Mouse (Mus musculus) cerebellum, postnatal 14 days (tissue): ENCODE measurements at regions not wholly inside any gene's neighbourhood (a gene's known extent, or its start where the extent isn't known, plus 50 kb on each side); places are given as distances from the start of the nearest gene placed in this dataset.
A peak's percentile ranks its signal among the peaks of the same experiment; 100 is the strongest.

Source experiments
- DNase-seq, 2 experiments: peaks; one replicate each; pipeline ENCODE4 v3.0.0; 2021; ENCODE audit warnings: mixed read lengths in 2 of 2

DNA sequence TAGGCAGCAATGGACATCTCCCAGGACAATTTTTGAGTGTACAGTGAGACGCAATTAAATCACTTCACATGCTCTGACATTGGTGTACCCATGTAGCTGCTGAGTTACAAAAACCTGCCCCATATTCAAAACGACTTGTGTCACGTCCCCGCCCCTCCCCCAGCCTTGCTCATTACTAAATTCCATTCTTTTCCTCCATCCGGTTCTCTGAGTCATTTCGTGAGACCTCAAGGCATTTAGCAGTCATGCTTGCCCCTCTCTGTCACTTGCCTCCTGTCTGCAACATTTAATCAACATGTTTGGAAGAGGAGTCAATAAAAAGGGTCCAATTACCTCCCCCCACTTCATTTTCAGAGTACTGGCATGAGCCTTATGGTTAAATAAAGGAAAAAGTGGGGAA, 156.3 kb upstream of the Id4 start:
- DNase-seq, result no peak

DNA sequence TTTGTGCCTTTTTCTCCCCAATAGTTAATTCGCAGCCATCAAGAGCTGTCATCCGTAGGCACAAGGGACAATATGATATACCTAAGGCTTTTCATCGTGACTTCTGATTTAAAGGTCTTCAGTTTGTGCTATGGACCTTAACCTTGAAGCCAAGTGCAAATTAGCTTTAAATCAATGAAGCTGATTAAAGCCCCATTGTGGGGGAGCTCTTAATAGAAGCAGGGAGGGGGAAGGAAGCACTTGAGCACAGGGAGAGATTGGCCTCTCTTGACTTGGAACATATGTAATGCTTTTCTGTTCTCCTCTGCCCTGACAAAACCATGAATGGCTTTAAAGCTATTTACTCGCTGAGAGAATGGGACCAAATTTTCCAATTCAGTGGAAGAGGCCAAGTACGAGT, 154.1 kb upstream of the Id4 start:
- no peak for DNase-seq

DNA sequence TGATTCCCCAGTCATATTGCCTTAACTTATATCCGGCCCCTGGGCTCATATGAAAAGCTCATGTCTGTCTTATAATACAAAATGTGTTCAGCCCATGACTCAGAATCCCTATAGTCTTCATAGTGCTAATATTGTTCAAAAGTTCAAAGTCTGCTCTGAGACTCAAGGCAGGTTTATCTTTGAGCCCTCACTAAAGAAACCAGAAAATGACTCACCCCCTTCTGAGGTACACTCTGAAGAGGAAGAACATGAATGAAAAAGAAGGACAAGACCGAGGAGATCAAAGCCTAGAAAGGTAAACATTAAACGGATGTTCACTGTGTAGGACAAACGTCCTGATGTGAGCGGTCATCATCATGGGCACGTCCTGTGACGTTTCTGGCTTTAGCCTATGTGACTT, 145.1 kb upstream of the Id4 start:
- DNase-seq, result no peak

DNA sequence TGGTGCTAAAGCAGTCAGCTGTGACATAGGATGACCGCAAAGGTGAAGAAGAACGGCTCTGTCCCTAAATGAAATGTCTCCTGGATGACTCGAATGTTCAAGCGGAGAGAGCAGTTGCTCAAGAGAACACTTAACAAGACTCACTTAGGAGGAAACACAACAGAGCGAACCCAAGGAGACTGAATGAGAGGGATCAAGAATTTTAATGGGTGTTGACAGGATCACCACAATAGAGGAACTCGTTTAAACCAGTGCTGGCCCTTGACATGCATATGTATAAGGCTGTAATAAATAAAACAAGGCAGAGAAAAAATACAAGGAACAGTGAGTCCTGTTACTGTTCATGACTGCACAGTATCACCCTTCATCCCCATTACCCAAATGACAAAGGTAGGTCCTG, 134.4 kb upstream of the Id4 start:
- no peak for DNase-seq

DNA sequence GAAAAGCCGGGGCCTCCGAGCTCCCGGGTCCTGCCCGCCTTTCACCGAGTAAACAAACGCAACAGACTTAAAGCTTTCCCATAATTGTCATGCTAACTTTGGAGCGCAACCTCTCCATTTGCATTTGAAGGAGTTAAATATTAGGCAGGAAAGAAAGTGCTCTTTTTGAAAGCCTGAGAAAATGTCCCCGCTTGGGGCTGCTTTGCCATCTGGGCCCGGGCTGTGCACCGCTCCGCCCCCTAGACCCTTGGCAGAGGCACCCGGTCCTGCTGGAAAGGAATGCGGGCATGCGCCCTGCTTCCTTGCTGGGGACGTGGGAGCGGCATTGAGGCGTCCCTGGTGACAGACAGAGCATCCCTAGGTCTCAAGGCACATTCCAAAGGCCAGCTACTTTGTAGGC, 130.3 kb upstream of the Id4 start:
- DNase-seq, result peak; percentile 75 to 78

DNA sequence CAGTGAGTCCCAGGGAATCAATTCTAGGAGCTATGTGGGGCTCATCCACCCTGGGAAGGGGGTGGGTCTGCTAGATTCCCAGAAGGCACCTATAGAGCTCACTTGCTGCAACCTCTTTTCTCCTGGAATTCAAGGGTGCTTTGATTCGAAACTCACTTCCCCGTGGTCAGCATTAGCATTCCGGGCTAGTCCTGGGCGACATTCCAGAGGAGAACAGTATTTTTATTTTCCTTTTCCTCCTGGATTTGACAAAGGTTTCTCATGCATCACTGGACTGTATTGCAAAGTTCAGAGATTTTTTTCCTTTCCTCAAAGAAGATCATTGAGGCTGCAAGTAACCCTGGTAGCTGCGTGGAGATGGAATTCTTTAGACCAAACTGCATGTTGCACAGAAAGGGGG, 129.3 kb upstream of the Id4 start:
- no peak for DNase-seq

DNA sequence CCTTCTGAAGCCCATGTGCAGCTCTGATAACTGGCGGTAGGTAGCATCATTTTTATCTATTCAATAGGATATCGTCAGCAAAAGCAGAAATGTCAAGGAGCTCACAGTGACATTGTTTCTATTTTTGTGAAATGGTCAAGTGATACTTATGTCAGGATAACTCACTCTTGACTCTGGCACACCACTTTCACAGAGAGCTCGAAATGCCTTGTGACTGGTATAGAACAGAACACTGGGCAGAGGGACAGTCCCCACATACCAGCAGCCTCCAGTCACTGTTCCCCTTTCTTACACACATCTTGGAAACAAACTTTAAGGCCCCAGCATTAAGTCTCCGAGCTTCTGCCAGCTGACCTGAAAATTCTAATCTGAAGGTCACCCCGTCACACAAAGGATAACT, 115.1 kb upstream of the Id4 start:
- DNase-seq, result no peak

DNA sequence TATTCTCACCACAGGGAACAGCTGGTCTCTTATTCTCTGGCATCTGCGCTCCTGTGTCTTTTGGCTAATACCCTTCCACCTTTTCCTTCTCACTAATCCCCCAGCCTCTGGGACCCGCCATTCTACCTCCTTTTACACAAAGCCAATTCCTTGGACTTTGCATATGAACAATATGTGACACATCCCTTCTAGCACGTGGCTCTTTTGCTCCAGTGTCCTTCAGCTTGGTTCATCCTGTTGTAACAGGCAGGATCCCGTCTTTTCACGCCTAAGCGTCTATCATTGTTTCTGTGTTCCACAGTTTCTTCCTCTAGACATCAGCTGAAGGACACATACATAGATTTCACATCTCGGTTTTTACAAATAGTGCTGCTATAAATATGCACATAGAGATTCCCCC, 114.0 kb upstream of the Id4 start:
- DNase-seq, result no peak

DNA sequence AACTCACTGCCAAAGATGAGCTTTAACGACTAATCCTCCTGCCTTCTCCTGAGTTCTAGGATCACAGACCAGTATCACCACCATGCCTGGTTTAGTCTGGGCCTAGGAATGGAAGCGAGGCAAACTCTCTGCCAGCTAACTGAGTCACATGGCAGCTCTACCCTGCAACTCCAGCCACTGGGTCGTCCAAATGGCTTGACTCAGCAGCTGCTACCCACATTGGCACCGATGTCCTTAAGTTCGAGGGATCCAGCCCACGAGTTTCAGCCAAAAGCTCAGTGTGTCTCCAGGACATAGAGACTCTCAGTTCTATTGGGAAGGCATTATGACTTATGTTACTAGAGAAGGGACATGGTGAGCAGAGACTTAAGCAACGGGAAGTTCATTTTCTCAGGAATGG, 107.8 kb upstream of the Id4 start:
- peak; percentile 26 to 45 for DNase-seq

DNA sequence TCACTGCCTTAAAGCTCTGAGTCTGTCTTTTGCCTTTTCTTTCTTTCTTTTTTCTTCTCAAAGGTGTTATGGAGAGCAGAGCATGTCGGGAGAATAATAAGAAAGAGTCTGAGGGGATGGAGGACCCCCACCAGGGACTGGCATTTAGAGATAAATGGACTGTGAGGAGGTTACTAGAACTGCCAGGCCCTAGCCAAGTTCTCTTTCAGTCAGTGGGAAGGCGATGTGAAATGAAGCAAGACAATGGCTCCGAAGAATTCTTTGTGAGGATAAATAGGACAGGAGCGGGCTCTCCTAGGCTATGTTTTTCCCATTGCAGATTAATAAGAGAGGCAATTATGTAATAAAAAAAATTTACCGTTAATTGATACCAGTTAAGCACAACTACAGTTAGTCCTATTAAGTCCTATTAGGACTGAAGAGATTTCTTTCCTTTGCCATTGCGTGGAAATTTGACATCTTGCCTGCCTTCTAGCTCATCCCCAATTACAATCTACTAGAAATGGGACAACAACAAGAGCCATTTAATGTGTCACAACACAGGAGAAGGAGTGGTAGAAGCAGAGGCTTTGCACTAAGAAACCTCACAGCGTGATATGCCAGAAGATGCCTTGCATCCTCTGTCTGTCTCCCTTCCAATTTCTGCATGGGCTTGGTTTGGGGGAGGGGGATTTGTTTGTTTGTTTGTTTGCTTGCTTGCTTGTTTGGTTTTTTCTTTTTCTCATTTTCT, 107.2 kb upstream of the Id4 start:
- peak in 1 of 2 experiments; percentile 13 for DNase-seq

DNA sequence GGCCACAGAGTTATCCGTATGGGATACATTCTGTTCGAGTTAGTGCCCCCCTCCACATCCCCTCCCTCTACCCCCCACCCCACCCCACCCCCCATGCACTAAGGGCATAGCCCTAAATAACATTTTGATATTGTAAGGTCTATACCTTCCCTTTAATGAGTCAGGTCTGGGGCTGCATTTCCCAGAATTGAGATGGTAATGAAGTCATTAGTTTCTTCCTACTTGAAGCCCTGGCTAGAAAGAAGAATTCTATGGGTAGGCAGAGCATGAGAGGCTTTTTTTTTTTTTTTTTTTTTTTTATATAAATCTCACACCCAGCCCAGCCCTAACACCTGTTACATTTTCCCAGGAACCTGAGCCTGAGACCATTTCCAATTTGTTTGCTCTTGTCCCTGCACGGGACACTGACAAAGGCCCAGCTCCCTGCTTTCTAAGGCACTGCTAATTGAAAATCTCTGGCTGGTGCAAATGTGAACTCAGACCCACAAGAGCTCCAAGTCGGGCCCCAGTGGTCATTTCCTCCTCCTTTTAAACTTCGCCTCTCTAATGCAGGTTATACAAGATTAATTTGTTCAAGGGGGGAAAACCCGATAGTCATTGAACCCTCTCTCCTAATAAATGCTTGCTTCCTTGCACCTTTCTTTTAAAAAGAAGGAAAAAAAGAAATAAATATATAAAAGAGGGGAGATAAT, 106.5 kb upstream of the Id4 start:
- no peak for DNase-seq

DNA sequence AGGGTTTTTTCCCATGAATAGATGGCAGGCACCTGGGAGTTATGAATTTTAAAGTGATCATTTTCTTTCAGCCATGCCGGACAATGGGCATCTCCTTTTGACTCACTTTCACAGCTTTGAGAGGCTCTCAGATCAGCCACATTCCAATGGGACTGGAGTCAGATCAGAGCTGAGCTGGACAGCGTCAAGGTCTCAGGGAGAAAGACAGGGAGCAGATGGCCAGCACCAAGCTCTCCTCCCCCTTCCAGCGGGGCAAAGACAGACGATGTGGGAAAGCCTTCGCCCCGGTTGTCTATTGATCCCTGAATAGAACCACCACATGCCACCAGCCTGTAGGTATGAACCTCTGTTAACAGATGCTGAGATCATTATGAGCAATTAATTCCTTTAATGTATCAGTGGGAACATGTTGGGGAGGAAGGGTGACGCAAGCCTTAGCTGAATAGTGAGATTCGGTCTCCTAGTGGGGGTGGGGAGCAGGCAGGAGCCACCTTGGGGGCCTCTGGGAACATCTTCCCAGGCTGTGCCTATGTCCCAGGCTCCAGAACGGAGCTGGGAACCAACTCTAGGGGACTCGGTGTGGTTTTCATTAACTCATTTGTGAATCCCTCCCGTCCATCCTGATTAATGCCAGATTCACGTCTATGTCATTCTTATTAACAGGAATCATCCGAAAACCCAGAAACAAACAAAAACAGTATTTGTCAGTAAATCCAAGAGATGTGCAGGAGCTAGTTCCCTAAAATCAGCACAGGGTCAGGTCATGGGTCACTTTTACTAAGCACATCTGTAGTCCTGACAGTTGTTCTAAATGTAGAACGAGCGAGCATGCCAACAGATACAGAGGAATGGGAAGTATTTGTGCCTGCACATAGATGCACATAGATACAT, 101.8 kb upstream of the Id4 start:
- peak; percentile 12 to 34 for DNase-seq

DNA sequence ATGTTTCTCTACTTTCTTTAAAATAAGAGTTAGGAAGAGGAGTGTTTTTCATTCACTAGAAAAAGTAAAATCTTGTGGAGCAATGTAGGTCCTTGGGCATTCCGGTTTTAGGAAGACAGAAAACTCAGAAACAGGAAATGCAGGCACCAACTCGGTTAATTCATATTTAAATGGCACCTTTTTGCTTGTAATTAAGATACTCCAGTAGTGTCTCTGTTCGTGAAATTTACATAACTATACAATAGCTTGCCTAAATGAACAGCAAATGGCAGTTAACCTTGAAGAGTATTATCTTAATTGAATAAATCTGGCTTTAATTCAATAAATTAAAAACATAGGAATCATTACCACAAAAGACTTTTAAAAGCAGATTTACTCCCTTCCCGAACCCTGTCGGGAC, 100.9 kb upstream of the Id4 start:
- DNase-seq, result no peak

DNA sequence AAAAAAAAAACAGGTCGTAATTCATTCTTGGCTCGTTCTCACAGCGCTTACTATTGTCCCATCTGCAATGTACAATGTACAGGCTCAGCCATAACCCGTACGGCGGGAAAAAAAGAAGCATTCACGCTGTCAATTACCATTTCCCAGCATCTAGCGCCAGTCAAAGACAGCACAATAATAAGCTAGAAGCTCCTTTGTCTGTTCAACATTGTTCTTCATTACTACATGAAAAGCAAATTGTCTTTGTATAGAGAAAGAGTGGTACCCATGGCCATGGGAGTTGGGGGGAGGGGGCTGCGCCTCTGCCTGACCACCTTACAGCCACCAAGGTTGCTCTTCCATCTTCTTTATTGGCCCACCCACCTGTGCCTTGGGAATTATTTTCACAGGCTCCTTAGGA, 99.7 kb upstream of the Id4 start:
- no peak for DNase-seq

DNA sequence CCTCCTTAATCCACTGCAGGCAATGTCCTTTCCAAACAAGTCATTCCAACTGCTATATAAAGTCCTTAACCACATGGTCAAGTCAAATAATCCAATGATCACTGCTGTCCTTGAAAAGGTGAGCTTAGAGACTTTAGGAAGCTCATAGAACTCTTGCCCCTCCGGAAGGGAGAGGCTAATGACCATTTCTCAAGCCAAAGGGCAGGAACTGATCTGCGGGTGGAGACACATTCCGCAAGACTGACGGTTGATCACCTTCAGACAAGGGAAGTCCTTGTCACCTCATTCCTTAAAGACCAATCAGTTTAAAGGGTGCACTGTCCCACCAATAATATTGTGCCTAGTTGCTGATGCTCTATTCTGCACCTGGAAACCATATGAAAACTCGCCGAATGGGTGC, 96.4 kb upstream of the Id4 start:
- DNase-seq, result no peak

DNA sequence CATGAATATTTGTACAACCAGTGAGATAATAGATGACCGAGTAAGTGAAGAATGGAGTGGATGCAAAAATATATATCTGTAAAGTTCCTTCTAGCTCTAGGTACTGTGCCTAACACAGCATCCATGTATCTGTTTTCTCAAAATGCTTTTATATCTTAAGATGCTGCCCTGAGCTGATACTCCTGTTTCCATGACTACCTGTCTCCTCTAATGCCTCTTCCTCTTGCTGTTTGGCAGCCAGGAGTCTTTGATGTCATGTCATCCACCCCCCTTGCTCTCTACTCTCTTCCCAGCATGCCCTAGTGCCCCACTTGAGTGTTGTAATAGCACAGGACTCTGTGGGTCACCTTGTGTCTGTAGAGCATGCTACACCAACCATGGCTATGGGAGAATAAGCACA, 95.2 kb upstream of the Id4 start:
- no peak for DNase-seq

DNA sequence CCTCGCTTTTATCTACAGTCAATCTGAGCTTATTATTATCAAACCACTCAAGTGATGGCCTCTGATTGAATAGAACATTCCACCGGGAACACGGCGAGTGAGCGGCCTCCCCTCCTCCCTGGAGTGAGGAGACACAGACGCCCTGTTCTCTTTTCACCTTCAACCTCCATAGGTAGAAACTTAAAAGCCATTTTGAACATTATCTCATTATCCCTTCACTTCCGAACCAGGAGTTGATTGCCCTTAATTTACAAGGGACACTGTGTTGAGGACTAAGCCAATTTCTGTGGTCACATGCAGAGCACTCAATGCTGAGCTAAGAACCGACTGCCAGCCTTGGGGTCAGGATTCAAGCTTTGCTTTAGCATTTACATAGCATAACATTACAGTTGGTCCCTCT, 93.1 kb upstream of the Id4 start:
- DNase-seq, result no peak

DNA sequence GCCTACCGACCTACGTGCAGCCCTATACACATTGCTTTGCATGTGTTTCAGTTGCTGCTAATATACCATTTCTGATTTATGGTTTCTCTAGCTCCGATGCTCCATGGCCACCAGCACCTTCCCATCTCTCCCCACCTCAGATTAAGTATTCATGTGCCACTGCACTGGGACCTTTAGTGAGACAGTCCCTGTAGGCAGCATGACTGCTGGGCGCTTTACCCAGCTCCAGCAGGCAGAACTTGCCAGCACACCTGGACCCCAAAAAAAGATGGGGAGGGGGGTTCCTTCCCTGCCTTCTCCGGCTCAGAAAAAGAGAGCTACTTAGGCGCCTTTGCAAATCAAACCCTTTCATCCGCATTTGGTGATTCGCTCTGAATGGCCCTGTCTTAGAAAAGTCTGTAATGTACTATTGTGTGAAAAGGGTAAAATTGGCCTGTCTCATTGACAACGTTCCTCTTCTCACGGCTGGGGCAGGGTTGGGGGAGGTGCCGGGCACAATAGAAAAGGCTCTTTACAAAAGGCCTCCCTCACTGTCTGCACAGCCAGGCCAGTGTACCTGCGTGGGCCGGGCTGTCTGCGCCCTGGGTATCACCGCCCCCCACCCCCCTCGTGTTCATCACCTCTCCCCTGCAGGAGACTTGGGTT, 89.6 kb upstream of the Id4 start:
- no peak for DNase-seq

DNA sequence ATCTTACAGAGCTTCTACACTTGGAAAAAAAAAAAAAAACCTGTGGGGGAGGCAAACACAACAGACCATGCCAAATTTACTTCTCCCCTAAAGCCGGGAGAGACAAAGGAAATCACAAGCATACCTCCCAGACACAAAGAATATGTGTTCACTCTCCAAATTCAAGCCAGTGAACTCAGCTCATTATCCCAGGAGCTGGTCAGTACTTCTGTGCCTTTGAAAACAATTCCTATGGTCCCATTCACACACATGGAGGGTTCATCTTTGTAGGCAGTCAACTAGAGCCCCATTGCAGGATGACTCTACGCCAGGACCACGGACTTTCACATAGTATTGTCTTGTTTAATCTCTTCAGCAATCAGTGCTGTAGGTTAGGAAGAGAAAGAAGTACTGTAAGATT, 89.0 kb upstream of the Id4 start:
- no peak for DNase-seq

DNA sequence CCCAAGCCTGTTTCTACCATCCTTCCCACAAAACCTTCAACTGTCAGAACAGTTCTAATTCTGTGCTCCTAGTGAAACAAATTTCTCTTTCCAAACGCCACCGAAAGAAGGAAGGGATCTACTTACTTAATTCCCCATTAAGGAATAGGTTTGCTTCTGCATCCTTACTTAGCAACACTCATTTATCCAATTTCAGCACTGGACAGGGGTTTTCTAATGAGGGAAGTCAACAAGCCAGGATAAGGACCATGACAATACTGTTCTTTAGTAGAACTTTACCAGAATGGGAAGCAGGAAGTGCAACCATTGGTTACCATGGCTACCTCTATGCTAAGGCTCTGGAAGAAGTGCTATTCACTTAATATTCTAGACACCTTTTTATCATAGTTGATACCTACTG, 68.6 kb upstream of the Id4 start:
- DNase-seq, result no peak

DNA sequence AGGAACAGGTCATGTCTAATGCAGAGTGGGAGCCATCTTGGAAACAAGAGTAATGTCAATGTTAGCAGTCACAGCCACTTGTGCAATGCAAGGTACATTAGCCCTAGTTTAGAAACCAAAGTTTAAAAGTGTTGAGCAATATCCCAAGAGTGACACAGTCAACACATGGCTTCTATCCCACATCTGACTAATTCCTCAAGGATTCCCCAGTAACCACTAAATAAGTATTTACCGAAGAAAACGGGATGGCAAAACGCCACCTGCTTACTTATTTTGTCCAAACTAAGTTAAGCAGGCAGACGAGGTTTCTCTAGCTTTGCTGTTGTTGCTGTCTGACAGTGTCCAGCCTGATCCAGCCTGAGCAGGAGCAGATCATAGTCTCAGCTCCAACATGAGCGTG, 67.1 kb upstream of the Id4 start:
- DNase-seq, result no peak

DNA sequence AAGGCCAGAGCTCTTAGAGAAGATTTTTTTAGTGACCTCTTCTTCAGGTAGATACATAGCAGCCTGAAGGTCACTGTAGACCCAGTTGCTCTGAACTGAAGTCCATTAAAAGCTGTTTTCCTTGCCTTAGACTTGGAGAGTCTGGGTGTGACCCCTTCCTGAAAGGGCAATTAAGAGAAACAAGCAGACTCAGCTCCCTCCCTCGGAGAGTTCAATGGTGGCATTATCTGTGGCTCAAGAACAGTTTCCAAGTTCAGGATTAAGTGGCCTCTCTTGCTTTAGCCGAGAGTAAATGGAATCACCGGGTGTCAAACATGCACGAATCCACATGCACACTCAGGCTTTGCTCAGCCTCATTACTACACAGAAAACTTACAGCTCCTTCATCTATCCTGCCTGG, 53.2 kb upstream of the Id4 start:
- no peak for DNase-seq
